Mouse (Mus musculus) megakaryocyte, embryonic 14.5 days (primary cell): ENCODE measurements around the gene Col6a5.

ENCODE experiments used
- FLI1 ChIP-seq: IDR thresholded peaks from 2 replicates; pipeline ENCODE4 v1.6.1; 2012; ENCODE audit warnings: low read length, inconsistent platforms, mixed read lengths
- GATA1 ChIP-seq: IDR thresholded peaks from 3 replicates; pipeline ENCODE4 v1.6.1; 2012; ENCODE audit warnings: mixed read lengths, low read length, inconsistent platforms, borderline replicate concordance

DNA sequence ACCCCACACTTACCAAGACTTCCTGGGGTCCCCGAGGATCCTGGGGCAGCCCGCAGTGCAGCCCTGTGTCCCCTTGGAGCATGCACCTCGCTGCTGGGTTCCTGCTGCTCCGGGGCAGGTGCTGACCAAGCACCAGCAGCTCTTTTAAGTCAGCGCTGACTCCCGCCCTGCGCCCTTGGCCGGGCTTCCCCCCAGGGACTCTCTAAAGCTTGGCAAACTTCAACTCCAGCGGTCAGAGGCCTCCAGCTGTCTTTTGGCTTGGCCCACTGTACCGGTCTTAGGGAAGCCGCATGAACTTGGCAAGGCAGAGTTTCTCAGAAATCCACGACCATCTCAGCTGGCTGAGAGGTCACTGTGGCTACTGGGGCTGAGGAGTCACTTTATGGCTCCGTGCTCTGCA lies at the start of gene Col6a5:
- TF ChIP-seq GATA1 (no peak), FLI1 (no peak)
